Mouse (Mus musculus): ENCODE measurements around the gene Dctn3.

DNA sequence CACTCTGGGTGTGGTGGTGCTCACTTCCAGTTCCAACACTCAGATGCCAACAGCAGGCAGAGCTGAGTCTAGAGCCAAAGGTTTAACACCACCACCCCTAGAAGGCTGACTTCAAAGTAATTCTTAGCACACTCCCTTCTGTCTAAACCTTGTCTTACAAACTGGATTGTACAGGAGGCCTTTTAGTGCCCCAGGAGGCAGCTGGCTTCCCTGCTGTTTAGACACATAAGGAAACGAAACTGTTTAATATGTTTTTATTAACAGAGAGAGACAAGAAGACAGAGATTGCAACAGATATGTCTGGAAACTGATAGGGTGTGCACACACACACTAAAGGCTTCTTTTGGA lies 15.3 kb upstream of the Dctn3 start:
- no peak for TF ChIP-seq CTCF (IDR thresholded peaks at IDR 0.05; ENCODE audit: borderline replicate concordance, insufficient read depth, low read depth, low read length)
- no peak for TF ChIP-seq POLR2A (IDR thresholded peaks at IDR 0.05; ENCODE audit: borderline replicate concordance, insufficient read depth, low read length)
